Mouse (Mus musculus) intestine, embryonic 16.5 days (tissue): ENCODE data around the gene Ppara. TPM values are rescaled to one million over a fixed set of nuclear protein-coding genes. Genes with fewer than 3 reads are reported as not detected.
"Not testable (repeated sequence)": the region's sequence is repeated elsewhere in the genome, so short reads cannot be mapped to it uniquely, and the experiment has no call there.

ENCODE experiments used
- ATAC-seq: fragments of 200-750 bp; cut with Nextera tagmentation; 2 replicates; pipeline ENCODE4 v1.8.0; 2017; ENCODE audit warnings: moderate TSS enrichment, moderate library complexity
- H3K27ac ChIP-seq: fragments of 300-500 bp; sonication (generic); 2 replicates; pipeline ENCODE4 v1.5.1; 2014; ENCODE audit warnings: mild to moderate bottlenecking, low read length
- H3K27me3 ChIP-seq: fragments of 300-500 bp; sonication (generic); replicated peaks from 2 replicates; pipeline ENCODE4 v1.6.1; 2014; ENCODE audit warnings: low read length, control low read depth, mixed read lengths; ENCODE audit not compliant: control insufficient read depth, insufficient read depth
- H3K36me3 ChIP-seq: fragments of 300-500 bp; sonication (generic); 2 replicates; pipeline ENCODE4 v1.6.1; 2014; ENCODE audit warnings: low read length, control low read depth; ENCODE audit not compliant: control insufficient read depth, insufficient read depth
- H3K4me1 ChIP-seq: fragments of 300-500 bp; sonication (generic); 2 replicates; pipeline ENCODE4 v1.6.1; 2014; ENCODE audit warnings: low read length, control low read depth, mixed read lengths; ENCODE audit not compliant: control insufficient read depth, insufficient read depth
- H3K4me2 ChIP-seq: fragments of 300-500 bp; sonication (generic); 2 replicates; pipeline ENCODE4 v1.6.1; 2014; ENCODE audit warnings: low read depth, low read length, control low read depth
- H3K4me3 ChIP-seq: fragments of 300-500 bp; sonication (generic); 2 replicates; pipeline ENCODE4 v1.5.1; 2014; ENCODE audit warnings: mild to moderate bottlenecking, low read length
- H3K9ac ChIP-seq: fragments of 300-500 bp; sonication (generic); 2 replicates; pipeline ENCODE4 v1.6.1; 2014; ENCODE audit warnings: low read depth, low read length
- H3K9me3 ChIP-seq: fragments of 300-500 bp; sonication (generic); 2 replicates; pipeline ENCODE4 v1.6.1; 2016; ENCODE audit warnings: low read length, control low read depth; ENCODE audit not compliant: control insufficient read depth
- WGBS: fragments of 180-500 bp; shearing (Covaris S2); extraction: QIAGEN DNeasy Blood & Tissue Kit; methylation state at CpG from one replicate; pipeline ENCODE4 v1.1.7; 2014; 5-methylcytosine and 5-hydroxymethylcytosine counted together
- polyA plus RNA-seq: library from polyadenylated mRNA; unstranded; fragments of >200 nt; fragmentation: Nextera tagmentation; extraction: Ambion mirVana; gene quantifications from 2 replicates; pipeline ENCODE4 v1.2.1, GENCODE M21; 2015

Ppara gene
- polyA plus RNA-seq, 1 experiment from 2014 or later = 31.0 TPM

- Histone ChIP-seq H3K4me2 (no peak overlapping the region), H3K27ac (peak overlapping the region; percentile 53), H3K9me3 (no peaks in the 10 kb centered on the region), H3K36me3 (no peaks in the 10 kb centered on the region), H3K27me3 (no peaks in the 10 kb centered on the region), H3K4me1 (peaks cover 5% of the 10 kb centered on the region; the same call in 1 of the 2 replicates), H3K9ac (no peak overlapping the region), H3K4me3 (no peak overlapping the region)
- no peak for ATAC-seq
- 77% methylated on average over 7 of the region's 7 CpGs for WGBS
Observed at GRCm38 (mm10) chr15:85775001-85775400, 40.2 kb downstream of the Ppara start.

GRCm38 (mm10) chr15:85776241-85776640 is 41.5 kb downstream of the Ppara start:
- no peak for ATAC-seq
- H3K4me3 ChIP-seq = no peak overlapping the region
- WGBS = 73% methylated on average over 2 of the region's 2 CpGs
- H3K27ac ChIP-seq = no peak overlapping the region
- peaks cover 5% of the 10 kb centered on the region; the same call in 1 of the 2 replicates for H3K4me1 ChIP-seq
- H3K4me2 ChIP-seq = no peak overlapping the region
- no peaks in the 10 kb centered on the region for H3K9me3 ChIP-seq
- no peaks in the 10 kb centered on the region for H3K36me3 ChIP-seq
- no peak overlapping the region for H3K9ac ChIP-seq
- H3K27me3 ChIP-seq = no peaks in the 10 kb centered on the region

GRCm38 (mm10) chr15:85776771-85777170 is 42.0 kb downstream of the Ppara start:
- 0 out of 2 replicates have a peak, but pooled peaks have one; percentile 26 for ATAC-seq
- Histone ChIP-seq H3K4me1 (peaks cover 5% of the 10 kb centered on the region; the same call in 1 of the 2 replicates), H3K9me3 (no peaks in the 10 kb centered on the region), H3K4me3 (no peak overlapping the region), H3K4me2 (no peak overlapping the region), H3K27me3 (no peaks in the 10 kb centered on the region), H3K36me3 (no peaks in the 10 kb centered on the region), H3K9ac (no peak overlapping the region), H3K27ac (no peak overlapping the region)
- WGBS = 67% methylated on average over 5 of the region's 5 CpGs

- ATAC-seq = not testable (repeated sequence)
Observed at GRCm38 (mm10) chr15:85778891-85779290, 44.1 kb downstream of the Ppara start.

GRCm38 (mm10) chr15:85783146-85783545 is 48.4 kb downstream of the Ppara start:
- no peak overlapping the region for H3K4me3 ChIP-seq
- no peaks in the 10 kb centered on the region for H3K9me3 ChIP-seq
- WGBS = 88% methylated on average over 4 of the region's 4 CpGs
- no peaks in the 10 kb centered on the region for H3K27me3 ChIP-seq
- no peaks in the 10 kb centered on the region for H3K36me3 ChIP-seq
- no peaks in the 10 kb centered on the region for H3K4me1 ChIP-seq
- ATAC-seq = no peak
- no peak overlapping the region for H3K4me2 ChIP-seq
- H3K9ac ChIP-seq = no peak overlapping the region
- no peak overlapping the region for H3K27ac ChIP-seq

More at GRCm38 (mm10) chr15:85778891-85779290, 44.1 kb downstream of the Ppara start:
- H3K4me3 ChIP-seq, H3K9ac ChIP-seq, H3K9me3 ChIP-seq, H3K4me2 ChIP-seq, H3K36me3 ChIP-seq, H3K27me3 ChIP-seq, H3K4me1 ChIP-seq, H3K27ac ChIP-seq: not testable (repeated sequence)
- 90% methylated on average over 6 of the region's 6 CpGs for WGBS

- no peak overlapping the region for H3K4me2 ChIP-seq
- no peaks in the 10 kb centered on the region for H3K36me3 ChIP-seq
- H3K9me3 ChIP-seq = no peaks in the 10 kb centered on the region
- no peak overlapping the region for H3K4me3 ChIP-seq
- 87% methylated on average over 3 of the region's 3 CpGs for WGBS
- H3K4me1 ChIP-seq = no peaks in the 10 kb centered on the region
- H3K27me3 ChIP-seq = no peaks in the 10 kb centered on the region
- no peak overlapping the region for H3K9ac ChIP-seq
- no peak for ATAC-seq
- H3K27ac ChIP-seq = no peak overlapping the region
Observed at GRCm38 (mm10) chr15:85784341-85784740, 49.6 kb downstream of the Ppara start.

GRCm38 (mm10) chr15:85786711-85787110 is 51.9 kb downstream of the Ppara start:
- WGBS = 58% methylated on average over 5 of the region's 5 CpGs
- H3K4me3 ChIP-seq = no peak overlapping the region
- H3K27me3 ChIP-seq = no peaks in the 10 kb centered on the region
- H3K9ac ChIP-seq = no peak overlapping the region
- no peaks in the 10 kb centered on the region for H3K4me1 ChIP-seq
- H3K27ac ChIP-seq = no peak overlapping the region
- no peak overlapping the region for H3K4me2 ChIP-seq
- peak; percentile 88 for ATAC-seq
- H3K9me3 ChIP-seq = no peaks in the 10 kb centered on the region
- no peaks in the 10 kb centered on the region for H3K36me3 ChIP-seq

GRCm38 (mm10) chr15:85787482-85787881 is 52.7 kb downstream of the Ppara start:
- no peak for ATAC-seq

GRCm38 (mm10) chr15:85788051-85788450 is 53.3 kb downstream of the Ppara start:
- no peak for ATAC-seq
- WGBS = 89% methylated on average over 4 of the region's 4 CpGs

More at GRCm38 (mm10) chr15:85787482-85787881, 52.7 kb downstream of the Ppara start:
- Histone ChIP-seq H3K4me3 (no peak overlapping the region), H3K4me1 (no peaks in the 10 kb centered on the region), H3K4me2 (no peak overlapping the region), H3K9ac (no peak overlapping the region), H3K27ac (no peak overlapping the region), H3K27me3 (no peaks in the 10 kb centered on the region), H3K36me3 (no peaks in the 10 kb centered on the region), H3K9me3 (no peaks in the 10 kb centered on the region)
- 87% methylated on average over 6 of the region's 6 CpGs for WGBS

GRCm38 (mm10) chr15:85788633-85789032 is 53.9 kb downstream of the Ppara start:
- no peaks in the 10 kb centered on the region for H3K4me1 ChIP-seq
- WGBS = 76% methylated on average over 16 of the region's 16 CpGs
- no peak for ATAC-seq
- no peak overlapping the region for H3K27ac ChIP-seq
- H3K4me2 ChIP-seq = no peak overlapping the region
- no peak overlapping the region for H3K4me3 ChIP-seq
- no peaks in the 10 kb centered on the region for H3K9me3 ChIP-seq
- H3K9ac ChIP-seq = no peak overlapping the region
- H3K36me3 ChIP-seq = no peaks in the 10 kb centered on the region
- no peaks in the 10 kb centered on the region for H3K27me3 ChIP-seq

More at GRCm38 (mm10) chr15:85788051-85788450, 53.3 kb downstream of the Ppara start:
- Histone ChIP-seq H3K9me3 (no peaks in the 10 kb centered on the region), H3K9ac (no peak overlapping the region), H3K27ac (no peak overlapping the region), H3K4me2 (no peak overlapping the region), H3K4me1 (no peaks in the 10 kb centered on the region), H3K4me3 (no peak overlapping the region), H3K27me3 (no peaks in the 10 kb centered on the region), H3K36me3 (no peaks in the 10 kb centered on the region)
